Mouse (Mus musculus): Measurements from ENCODE around the gene Ptgis. TPM values are rescaled to one million over a fixed set of nuclear protein-coding genes. Genes with fewer than 3 reads are reported as not detected.

Ptgis gene
- 17.7 and 24.9 TPM in 2 replicates for total RNA-seq (2021)
- long read RNA-seq, transcript Ptgis-201 (10 exons, 2,107 nt) = major isoform, 23 of 39 reads
- long read RNA-seq, partial matches to known transcripts = 8 of 39 reads
- long read RNA-seq, other reads (novel, unspliced or antisense) = 8 of 39 reads

DNA sequence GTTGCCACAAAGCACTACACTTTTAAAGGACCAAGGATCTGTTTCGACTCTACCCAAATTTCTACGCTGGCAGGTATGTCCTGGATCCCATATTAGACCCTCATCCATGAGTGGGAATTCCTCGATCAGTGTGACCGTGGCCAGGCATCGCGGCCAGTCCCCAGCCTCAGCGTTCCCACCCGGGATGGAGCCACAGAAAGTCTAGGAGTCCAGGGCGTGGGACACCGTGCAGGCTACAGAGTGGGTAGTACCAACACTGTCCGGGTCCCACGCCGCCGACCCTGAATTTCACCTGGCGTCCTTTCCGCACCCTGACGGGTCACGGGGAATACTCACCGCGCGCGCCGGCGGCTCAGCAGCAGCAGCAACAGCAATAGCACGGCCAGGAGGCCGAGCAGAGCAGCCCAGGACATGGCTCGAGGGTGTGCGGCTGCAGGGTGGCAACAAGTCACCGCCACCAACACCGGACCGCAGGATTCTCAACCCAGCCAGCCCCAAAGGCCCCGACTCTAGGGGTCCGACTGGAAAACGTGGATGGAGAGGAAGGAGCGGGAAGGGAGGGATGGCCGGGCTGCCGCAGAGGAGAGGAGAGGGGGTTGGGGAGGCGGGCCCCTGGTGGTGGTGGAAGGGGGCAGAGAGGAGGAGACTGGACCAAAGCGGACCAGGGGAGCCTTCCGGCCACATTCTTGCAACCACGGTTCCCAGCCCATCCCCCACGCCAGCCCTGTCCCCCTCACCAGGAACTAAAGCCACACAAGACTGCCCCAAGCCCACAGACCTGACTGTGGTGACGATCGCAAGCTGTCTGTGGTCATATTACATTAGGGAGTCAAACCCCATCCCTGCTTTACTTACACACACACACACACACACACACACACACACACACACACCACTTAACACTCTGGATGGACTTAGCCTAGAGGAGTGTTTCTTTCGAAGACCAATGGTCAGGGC is at the start of gene Ptgis:
TSS of gene Ptgis (minus strand) at position 597 of the 957 bp plus-strand sequence.
- DNase-seq = peak; percentile 61

DNA sequence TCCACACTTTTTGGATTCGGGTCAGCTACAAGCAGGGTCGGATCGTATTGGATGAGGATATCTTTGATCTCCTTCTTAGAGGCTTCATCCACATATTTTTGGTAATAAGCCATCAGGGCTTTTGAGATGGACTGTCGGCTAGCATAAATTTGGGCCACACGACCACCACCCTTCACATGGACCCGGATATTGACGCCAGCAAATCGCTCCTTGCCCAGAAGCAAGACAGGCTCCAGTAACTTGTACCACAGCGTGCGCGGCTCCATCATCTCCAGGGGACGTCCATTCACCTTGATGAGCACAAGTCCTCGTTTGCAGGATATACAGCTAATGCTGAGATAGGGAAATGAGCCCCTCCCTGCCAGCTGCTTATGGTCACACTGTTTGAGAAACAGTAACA is 41.1 kb upstream of the Ptgis start:
- DNase-seq = no peak

DNA sequence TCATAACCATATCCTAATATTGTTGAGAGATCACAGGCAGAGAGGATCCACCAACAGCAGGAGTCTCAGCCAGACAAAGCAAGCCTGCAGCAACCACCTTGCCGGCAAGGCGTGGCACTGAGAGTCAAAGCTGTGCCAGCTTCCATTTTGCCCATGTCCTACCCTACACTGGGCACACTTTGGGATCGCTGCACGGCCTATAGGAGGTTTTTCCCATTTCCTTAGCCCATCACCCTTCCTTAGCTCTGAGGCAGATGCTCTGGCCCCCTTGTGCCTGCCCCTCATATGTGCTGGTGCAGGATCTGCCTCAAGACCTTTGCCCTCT is 40.5 kb upstream of the Ptgis start:
- DNase-seq = no peak

DNA sequence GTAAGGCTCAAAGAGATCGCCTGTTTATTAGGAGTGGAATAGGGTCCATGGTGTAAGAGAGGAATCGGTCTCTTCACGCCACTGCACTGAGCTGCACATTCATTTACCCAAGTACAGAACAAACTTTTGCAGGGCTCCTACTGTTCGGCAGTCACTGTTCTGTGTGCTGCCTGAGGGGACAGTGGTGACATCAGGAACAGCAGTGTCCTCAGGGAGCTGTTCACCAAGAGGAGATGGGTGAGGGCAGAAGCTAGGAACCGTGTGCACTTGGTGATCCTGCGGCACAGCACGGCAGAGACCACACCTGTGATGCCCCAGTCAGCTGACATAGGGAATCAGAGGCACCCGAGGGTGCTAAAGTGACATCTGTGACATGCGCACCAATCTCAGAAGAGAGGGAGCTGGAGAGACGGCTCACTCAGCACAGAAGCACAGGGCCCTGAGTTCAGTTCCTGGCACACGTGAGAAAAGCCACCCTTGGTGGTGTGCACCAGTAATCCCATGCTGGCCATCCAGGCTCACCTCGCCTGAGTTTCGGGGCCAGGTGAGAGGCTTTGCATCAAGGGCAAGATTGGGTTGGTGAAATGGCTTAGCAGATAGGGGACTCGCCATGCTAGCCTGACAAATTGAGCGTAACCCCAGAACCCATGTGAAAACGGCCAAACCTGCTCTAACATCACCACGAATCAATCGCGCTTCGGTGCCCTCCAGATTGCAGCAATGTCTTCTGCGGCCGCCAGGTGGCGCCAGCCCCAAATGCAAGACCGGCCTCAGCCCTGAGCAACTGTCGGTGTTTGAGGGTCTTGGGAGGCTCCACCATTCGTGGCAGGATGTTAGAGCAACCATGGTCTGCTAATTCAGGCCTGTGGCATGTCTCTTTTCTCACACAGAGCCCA is 39.9 kb upstream of the Ptgis start:
- DNase-seq = peak; percentile 72

DNA sequence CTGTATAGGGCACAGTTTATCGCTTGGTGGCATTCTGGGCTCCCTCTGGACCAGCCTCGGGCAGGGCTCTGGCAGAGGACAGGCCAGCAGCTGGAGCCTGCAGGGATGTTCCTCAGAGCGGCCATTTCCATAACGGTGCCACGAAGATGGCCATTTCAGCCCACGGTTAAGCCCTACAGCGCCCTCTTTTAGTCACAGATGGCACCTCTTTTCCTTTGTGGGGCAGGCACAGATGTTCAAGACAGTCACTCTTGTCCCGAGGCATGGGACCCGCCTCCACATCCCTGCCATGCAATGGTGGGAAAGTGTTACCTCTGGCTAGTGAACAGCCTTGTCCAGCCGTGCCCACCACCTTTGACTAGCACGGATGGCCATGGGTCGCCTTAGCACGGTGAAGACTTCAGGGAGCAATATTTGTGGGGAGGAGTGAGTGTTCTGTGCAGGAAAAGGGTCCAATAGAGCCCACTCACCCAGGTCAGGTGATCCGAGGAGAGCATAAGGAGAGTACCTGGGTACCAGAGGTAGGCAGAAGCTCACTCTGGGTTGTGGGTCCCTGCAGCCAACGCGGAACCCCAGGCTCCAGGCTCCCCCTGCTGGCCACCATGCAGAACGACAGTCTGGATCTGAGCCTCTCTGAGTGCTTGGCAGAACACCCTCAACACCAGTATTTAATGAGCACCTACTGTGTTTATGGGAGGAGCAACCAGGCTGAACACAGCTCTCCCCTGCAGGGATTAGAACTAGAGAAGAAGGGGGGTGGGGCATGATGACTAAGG is 38.5 kb upstream of the Ptgis start:
- DNase-seq = peak; percentile 79

DNA sequence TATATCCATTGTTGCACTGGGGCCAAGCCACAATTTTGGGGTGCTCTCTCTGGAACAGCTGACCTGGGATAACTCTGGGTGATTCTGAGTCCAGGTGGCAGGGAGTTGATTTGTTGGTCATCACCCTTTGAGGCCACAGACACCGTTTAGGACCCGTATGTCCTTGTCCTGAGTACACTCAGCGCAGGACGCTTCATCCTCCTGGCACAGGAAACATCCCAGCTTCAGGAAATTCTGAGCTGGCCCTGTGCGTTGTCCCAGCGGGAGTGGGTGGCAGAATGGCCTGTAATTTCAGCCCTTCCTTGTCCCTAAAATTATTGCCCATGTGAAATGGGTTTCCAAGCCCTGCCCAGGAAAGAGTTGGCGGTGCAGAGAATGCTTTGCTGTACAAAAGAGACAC is 37.6 kb upstream of the Ptgis start:
- DNase-seq = no peak

DNA sequence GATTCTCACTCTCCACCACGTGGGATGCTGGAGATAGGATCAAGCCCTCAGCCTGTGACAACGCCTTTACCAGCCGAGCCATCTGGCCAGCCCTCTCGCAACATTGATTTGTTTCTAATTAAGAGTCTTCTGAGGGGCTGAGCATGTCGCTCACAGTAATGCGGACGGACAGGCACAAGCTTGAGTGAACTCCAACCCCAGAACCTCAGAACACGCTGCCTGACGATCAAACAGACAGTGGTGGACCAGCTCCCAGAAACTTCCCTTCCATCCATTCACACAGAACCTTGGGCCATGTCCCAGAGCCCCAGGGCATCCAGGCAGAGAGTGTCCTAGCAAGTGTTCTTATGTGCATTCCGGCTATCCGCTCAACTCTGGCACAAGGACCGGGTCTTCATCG is 36.6 kb upstream of the Ptgis start:
- no peak for DNase-seq

DNA sequence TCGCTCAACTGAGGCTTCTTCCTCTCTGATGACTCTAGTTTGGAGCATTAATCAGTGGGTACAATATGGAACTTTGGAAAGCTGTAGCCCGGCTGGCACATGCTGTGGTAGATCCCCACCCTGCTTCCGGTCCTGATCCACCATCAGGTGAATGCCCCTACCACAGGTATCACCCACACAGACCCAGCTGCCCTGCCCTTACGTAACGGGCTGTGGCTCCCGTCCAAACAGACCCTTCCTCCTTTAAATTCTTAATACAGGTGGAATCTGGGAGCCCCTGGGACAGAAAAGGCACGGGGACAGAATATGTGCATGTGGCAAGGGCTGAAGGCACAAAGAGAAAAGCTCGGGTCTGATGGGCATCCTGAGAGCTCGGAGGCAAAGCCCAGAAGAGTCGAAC is 35.5 kb upstream of the Ptgis start:
- no peak for DNase-seq

DNA sequence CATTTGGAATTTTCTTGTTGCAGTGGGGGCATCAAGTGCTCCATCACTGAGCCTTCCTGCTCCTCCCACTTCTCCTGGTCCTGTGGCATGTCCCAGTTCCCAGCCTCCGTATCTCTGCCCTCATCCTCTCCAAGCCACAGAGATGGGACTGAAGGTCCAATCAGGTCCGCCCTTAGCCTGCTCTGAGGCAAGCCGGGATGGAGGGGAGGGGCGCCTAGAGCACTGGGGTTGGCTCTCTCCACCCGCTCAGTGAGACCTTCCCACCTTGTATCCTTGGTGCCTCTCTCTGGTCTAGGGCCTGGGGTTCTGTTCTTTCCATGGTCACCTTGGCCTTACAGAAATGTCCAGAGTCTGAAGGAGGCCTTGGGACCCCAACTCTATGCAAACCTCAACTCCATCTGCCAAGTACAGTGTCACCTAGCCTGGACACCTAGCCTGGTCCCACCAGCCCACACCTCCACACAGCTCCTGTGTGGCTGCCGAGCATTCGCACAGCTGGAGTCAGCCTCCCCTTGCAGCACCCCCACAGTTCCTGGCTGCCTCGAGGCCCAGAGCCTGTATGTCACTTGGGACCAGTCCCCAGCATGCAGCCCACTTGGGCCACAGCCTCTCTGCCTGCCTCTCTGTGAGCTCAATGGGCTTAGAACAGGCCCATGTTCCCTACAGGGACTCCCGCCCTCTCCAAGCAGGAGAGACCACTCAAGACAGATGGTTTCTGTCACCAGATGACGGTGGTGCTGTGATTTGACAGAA is 34.5 kb upstream of the Ptgis start:
- DNase-seq = no peak

DNA sequence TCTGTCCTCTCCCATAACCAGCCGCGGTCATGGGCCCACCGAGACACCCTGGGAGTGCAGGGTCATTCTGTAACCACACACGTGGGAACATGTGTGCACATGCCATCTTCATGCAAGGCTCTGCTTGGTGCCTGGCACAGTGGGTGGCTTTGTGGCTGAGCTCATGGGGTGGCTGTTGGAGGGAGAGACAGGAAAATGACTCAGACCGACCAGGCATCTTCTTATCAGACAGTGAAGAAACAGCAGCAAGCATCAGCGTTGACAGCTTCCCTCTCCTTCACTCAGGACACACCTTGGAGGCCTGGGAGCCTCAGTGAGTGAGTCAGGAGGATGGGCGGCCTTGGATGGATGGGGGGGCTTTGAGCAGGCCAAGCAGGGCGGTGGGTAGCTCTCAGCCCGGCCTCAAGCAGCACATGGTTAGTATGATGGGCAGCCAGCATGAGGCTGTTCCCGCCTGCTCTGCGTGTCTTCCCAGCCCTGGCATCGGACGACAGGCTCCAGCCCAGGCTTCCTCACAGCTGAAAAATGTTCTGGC is 32.9 kb upstream of the Ptgis start:
- no peak for DNase-seq

DNA sequence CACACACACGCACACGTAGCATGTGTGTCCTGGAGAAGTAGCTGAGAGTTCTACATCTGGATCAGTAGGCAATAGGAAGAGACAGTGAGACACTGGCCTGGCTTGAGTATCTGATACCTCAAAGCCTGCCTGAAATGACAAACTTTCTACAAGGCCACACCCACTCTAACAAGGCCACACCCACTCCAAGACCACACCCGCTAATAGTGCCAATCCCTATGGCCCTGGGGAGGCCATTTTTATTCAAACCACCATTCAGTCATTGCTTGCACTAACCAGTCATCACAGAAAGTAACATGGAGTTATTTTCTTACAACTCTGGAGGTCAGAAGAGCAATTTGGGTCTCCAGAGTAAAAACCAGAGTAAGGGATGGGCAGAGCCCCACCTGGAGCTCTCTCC is 32.3 kb upstream of the Ptgis start:
- no peak for DNase-seq

DNA sequence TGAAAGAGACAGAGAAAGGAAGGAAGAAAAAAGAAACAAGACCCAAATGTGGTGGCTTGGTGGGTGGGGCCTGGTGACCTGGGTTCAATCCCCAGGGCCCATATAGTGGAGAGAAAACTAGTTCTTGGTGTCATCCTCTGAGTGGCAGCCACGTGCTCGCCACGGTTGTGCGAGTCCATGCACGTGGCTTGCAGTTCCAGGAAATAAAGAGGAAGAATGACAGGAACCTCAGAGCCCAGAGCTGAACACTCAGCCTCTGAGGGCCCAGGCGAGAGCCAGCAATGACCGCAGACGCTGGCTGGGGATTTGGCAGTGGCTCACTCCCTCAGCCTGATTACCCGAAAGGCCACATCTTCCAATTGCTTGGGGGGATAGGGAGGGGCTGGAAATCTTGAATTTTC is 30.7 kb upstream of the Ptgis start:
- DNase-seq = no peak

DNA sequence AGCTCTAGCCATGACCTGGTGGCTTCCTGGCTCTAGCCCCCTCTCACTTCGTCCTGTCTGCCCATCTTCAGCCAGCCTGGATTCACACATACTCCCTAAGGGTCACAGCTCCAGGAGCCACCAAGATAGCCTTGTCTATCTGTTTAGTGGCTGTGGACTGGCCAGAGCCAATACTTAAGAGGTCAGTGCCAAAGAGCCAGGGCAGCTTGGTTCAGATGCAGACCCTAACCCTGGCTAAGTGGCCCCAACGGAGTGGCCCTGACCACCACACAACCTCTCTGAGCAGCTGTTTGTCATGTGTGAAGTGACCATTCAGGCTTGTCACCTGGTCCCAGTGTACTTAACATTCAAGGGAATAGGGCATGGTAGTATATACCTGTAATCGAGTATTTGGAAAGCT is 30.1 kb upstream of the Ptgis start:
- DNase-seq = no peak

DNA sequence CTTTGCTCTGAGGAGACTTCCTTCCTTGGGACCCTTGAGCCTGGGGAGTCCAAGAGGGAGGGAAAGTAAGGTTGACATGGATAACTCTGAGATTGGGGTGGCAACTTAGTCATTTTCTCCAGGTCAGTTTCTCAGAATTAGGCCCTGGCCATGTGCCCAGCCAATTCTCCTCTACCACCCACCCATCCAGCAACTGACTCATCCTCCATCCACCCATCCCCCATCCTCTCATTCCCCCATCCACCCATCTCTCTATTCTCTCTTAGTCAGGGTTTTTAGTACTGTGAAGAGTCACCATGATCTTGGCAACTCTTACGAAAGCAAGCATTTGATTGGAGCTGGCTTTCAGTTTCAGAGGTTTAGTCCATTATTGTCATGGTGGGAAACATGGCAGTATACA is 28.3 kb upstream of the Ptgis start:
- DNase-seq = no peak

DNA sequence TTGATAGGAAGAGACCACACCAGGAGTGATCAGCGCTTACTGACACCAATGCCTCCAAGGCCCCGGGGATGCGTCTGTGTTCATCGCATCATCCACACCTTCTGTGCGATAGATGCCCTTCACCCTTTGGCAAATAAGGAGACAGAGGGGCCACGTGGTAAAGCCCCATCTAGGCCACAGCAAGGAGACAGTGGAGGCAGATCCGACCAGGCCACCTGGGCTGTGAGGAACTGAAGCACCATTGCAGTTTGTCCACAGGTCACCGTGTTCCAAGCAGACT is 27.9 kb upstream of the Ptgis start:
- no peak for DNase-seq

DNA sequence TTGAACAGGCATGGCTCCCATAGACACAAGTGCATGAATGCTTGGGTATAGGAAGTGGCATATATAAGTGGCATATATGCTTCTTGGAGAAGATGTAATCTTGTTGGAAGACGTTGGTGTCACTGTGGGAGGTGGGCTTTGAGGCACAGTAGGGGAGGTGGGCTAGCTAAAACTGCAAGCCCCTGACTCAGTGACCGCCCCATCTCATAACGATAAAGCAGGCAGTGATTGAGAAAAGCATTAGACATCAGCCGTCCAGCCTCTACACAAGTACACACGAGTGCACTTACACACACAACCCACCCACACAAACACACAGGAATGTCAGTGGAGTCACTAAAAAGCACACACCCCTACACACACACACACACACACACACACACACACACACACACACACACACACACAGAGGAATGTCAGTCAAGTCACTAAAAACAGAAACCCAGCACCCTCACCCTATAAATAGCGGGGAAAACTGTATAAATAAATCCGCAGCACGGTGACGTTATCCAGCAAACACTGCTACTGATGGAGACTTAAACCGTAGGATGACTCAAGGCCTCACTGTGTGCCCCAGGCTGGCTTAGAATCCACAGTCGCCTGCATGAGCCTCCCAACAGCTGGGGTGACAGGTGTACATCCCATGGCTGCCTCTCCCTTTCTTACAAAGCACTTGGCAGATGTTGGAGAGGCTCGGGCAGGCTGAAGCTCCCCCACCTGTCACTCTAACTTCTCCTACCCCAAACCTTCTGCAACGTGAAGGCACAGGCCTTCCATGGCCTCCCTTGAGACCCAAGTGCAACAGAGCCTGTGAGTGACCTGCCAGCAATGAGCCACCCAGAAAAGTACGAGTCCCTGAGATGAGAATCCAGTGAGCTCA is 27.4 kb upstream of the Ptgis start:
- DNase-seq = no peak

DNA sequence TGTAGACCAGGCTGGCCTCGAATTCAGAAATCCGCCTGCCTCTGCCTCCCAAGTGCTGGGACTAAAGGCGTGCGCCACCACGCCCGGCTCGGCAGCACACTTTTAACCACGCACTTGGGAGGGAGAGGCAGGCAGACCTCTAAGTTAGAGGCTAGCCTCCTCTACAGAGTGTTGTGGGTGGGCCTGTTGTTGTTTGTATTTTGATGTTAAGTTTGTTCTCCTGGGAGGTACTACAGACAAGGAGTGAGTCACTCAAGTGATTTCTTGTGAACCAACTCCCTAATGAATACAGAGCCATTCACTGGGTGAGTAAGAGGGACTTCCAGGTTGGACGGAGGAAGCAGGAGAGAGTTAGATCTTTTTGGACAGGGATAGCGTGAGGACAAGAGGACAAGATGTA is 25.8 kb upstream of the Ptgis start:
- no peak for DNase-seq

DNA sequence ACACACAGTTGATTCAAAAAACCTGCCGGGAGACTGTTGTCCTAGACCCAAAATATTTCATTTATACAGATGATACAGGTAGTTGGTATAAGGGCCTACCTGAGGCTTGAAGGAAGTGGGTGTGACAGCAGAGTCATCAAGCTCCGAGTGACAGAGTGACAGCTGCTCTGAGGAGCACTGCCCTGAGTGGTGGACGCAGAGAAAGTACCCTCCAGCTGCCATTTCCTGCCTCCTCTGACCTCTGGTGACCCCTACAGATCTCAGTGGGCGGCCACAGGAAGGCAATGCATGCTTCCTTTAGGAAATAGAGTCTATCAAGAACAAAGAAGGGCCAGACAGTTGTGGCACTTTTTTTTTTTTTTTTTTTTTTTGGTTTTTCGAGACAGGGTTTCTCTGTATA is 25.4 kb upstream of the Ptgis start:
- no peak for DNase-seq

DNA sequence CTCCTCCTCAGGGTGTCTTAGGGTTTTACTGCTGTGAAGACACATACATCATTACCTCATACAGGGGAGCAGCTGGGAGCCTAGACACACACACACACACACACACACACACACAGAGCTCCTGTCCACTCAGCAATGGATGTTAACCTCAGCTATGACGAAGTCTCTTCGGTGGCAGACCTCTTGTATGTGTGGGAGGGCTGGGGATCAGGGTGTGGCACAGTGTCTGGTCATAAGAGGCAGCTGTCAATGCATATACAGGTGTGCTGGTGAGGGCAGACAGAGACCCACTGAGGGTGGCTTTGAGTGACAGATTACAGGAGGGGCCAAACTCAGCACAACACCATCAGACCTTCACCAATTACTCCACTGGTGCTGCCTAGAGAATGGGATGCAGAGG is 24.6 kb upstream of the Ptgis start:
- no peak for DNase-seq

DNA sequence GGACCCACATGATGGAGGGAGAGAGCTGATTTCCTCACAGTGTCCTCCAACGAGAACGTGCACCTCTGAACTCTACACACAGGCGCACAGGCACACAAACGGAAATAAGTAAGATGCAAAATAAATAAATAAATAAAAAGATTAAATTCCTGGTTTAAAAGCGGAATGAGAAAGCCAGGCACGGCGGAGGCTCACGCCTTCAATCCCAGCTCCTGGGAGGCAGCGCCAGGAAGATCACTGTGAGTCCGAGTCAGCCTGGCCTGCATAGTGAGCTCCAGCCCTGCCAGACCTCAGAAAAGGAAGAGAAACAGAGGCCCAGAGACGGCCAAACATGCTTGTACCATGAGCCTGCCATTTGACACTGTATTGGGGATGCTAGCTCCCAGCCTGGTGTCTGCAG is 23.5 kb upstream of the Ptgis start:
- no peak for DNase-seq

Measured in adrenal gland, postnatal 25 days (tissue).